Comparison of ENCODE assay signal across 10 mouse cellular contexts in genomic region chr9:20943396-20943795, GRCm38 (mm10). TPM values are rescaled to one million over a fixed set of nuclear protein-coding genes. Genes with fewer than 3 reads are reported as not detected.
DNase-seq lines count a peak whose midpoint lies in the region; ATAC-seq and TF ChIP-seq lines count a peak whose summit lies in the region.
"Had no signal": no experiment of that assay in that cellular context is flagged by ENCODE, and none has a peak within 500 bp of the region (broad histone marks: within the 10 kb centered on the region; RNA-seq: fewer than 3 reads in every experiment).

No protein-coding gene starts in this region.

- H3K27ac ChIP-seq in forebrain, embryonic 10.5 days = 0 out of 2 replicates have a peak overlapping the region, but pooled peaks have one; percentile 40
- H3K27ac ChIP-seq in forebrain, embryonic 15.5 days (replicated peaks) = no peak overlapping the region
- peak overlapping the region; percentile 49 for H3K27ac ChIP-seq in embryonic facial prominence, embryonic 10.5 days (replicated peaks)

- H3K9me3 ChIP-seq in forebrain, embryonic 10.5 days = no peaks in the 10 kb centered on the region
- H3K9me3 ChIP-seq in forebrain, embryonic 15.5 days = no peaks in the 10 kb centered on the region
- no peaks in the 10 kb centered on the region for H3K9me3 ChIP-seq in megakaryocyte, embryonic 14.5 days
- no peaks in the 10 kb centered on the region for H3K9me3 ChIP-seq in embryonic facial prominence, embryonic 10.5 days

- H3K9ac ChIP-seq in forebrain, embryonic 15.5 days (replicated peaks) = no peak overlapping the region

- peaks cover 27% of the 10 kb centered on the region for H3K4me1 ChIP-seq in forebrain, embryonic 10.5 days
- peaks cover 9% of the 10 kb centered on the region for H3K4me1 ChIP-seq in forebrain, embryonic 15.5 days
- peaks cover 58% of the 10 kb centered on the region for H3K4me1 ChIP-seq in megakaryocyte, embryonic 14.5 days
- H3K4me1 ChIP-seq in embryonic facial prominence, embryonic 10.5 days = peaks cover 30% of the 10 kb centered on the region

- no peak overlapping the region for H3K4me3 ChIP-seq in forebrain, embryonic 10.5 days
- H3K4me3 ChIP-seq in forebrain, embryonic 15.5 days = no peak overlapping the region
- H3K4me3 ChIP-seq in megakaryocyte, embryonic 14.5 days (replicated peaks) = peak overlapping the region; percentile 7
- peak overlapping the region; percentile 21; the same call in 1 of the 2 replicates for H3K4me3 ChIP-seq in embryonic facial prominence, embryonic 10.5 days
- H3K4me3 ChIP-seq in myocyte = no peak overlapping the region

- H3ac ChIP-seq in myocyte (ENCODE audit: control insufficient read depth, insufficient read length) = no peak overlapping the region

- no peak for DNase-seq in forebrain, embryonic 10.5 days (ENCODE audit: extremely low spot score, low spot score)
- DNase-seq in embryonic facial prominence, embryonic 10.5 days (ENCODE audit: low spot score) = no peak
- no peak for DNase-seq in right cerebral cortex, postnatal 14 days
- no peak for DNase-seq in thymus, postnatal 36 days

- no peak overlapping the region for H3K4me2 ChIP-seq in forebrain, embryonic 15.5 days (replicated peaks)
- peak overlapping the region; percentile 66 for H3K4me2 ChIP-seq in myocyte (ENCODE audit: low read depth)

- peaks cover 96% of the 10 kb centered on the region for H3K36me3 ChIP-seq in forebrain, embryonic 10.5 days (replicated peaks)
- H3K36me3 ChIP-seq in forebrain, embryonic 15.5 days = peaks cover 33% of the 10 kb centered on the region
- peaks cover 96% of the 10 kb centered on the region for H3K36me3 ChIP-seq in megakaryocyte, embryonic 14.5 days (replicated peaks; ENCODE audit: low read length)
- H3K36me3 ChIP-seq in embryonic facial prominence, embryonic 10.5 days (replicated peaks) = peaks cover 86% of the 10 kb centered on the region
- peaks cover 10% of the 10 kb centered on the region for H3K36me3 ChIP-seq in myocyte (ENCODE audit: control insufficient read depth, insufficient read depth)

- H3K79me2 ChIP-seq in myocyte (ENCODE audit: control insufficient read depth, insufficient read depth) = peaks cover 62% of the 10 kb centered on the region

- no peak for ATAC-seq in forebrain, embryonic 15.5 days (replicated peaks)
- no peak for ATAC-seq in megakaryocyte, adult 5-6 weeks (ENCODE audit: poor library complexity, severe bottlenecking)
- ATAC-seq: CD4-positive, CD25-positive, alpha-beta regulatory T cell, adult 4 months; forebrain, embryonic 16.5 days had no signal

- TF ChIP-seq POLR2A in myocyte (IDR thresholded peaks at IDR 0.05; ENCODE audit: insufficient read length, low read depth) = no peak

- 91% methylated on average over 7 of the region's 7 CpGs for WGBS in forebrain, embryonic 10.5 days
- WGBS in forebrain, embryonic 15.5 days = 93% methylated on average over 7 of the region's 7 CpGs
- 85% methylated on average over 7 of the region's 7 CpGs for WGBS in embryonic facial prominence, embryonic 10.5 days

- H3K27me3 ChIP-seq in forebrain, embryonic 10.5 days (ENCODE audit: poor library complexity, severe bottlenecking) = no peaks in the 10 kb centered on the region
- no peaks in the 10 kb centered on the region for H3K27me3 ChIP-seq in forebrain, embryonic 15.5 days
- H3K27me3 ChIP-seq in megakaryocyte, embryonic 14.5 days (replicated peaks) = no peaks in the 10 kb centered on the region
- no peaks in the 10 kb centered on the region for H3K27me3 ChIP-seq in embryonic facial prominence, embryonic 10.5 days (replicated peaks; ENCODE audit: low read depth, poor library complexity, severe bottlenecking)
- no peaks in the 10 kb centered on the region for H3K27me3 ChIP-seq in myocyte (ENCODE audit: control insufficient read depth, insufficient read depth, insufficient read length)

TF ChIP-seq in myocyte, 11 proteins besides CTCF, POLR2A, EP300 and RAD21:
- TF ChIP-seq TCF3 (IDR thresholded peaks at IDR 0.05; ENCODE audit: insufficient read length, low read depth) = no peak
- TF ChIP-seq CEBPB (IDR thresholded peaks at IDR 0.05; ENCODE audit: insufficient read depth, poor library complexity, severe bottlenecking) = no peak
- no peak for TF ChIP-seq MAX (IDR thresholded peaks at IDR 0.05; ENCODE audit: low read depth)
- no peak for TF ChIP-seq REST (IDR thresholded peaks at IDR 0.05; ENCODE audit: insufficient read depth, insufficient read length)
- peak; percentile 81 for TF ChIP-seq SRF (IDR thresholded peaks at IDR 0.05; ENCODE audit: control insufficient read depth, insufficient read length, low read depth)
- no peak for TF ChIP-seq POLR2AphosphoS2 (IDR thresholded peaks at IDR 0.05; ENCODE audit: insufficient read length, low read depth)
- TF ChIP-seq USF1 (IDR thresholded peaks at IDR 0.05; ENCODE audit: low read depth) = no peak
- no peak for TF ChIP-seq E2F4 (IDR thresholded peaks at IDR 0.05; ENCODE audit: insufficient read depth)
- TF ChIP-seq MYOG (IDR thresholded peaks at IDR 0.05; ENCODE audit: control insufficient read depth in 1 of 3, insufficient read depth in 1 of 3, insufficient read length in 2 of 3, low read depth in 2 of 3) = peak; percentile 22 to 73 (median 51)
- peak; percentile 13 to 87 (median 77) for TF ChIP-seq MYOD1 (IDR thresholded peaks at IDR 0.05; ENCODE audit: control insufficient read depth in 1 of 3, insufficient read length in 2 of 3, low read depth in 2 of 3)
- TF ChIP-seq TCF12 (IDR thresholded peaks at IDR 0.05; ENCODE audit: insufficient read depth, poor library complexity, severe bottlenecking) = no peak

RNA-seq across cellular contexts. Expression of gene Dnmt1, which starts 16.3 kb away (rescaled TPM):
- polyA plus RNA-seq in forebrain, embryonic 10.5 days (2016; fragmentation: Nextera tagmentation; extraction: Ambion mirVana) = 171 and 174 TPM in 2 replicates
- 80.0 and 84.6 TPM in 2 replicates for polyA plus RNA-seq in forebrain, embryonic 15.5 days (2015; fragmentation: Nextera tagmentation; extraction: Ambion mirVana)
- polyA plus RNA-seq in megakaryocyte, embryonic 14.5 days (2012; ENCODE audit: insufficient read depth, low replicate concordance) = 31.3 and 39.8 TPM in 2 replicates
- total RNA-seq in megakaryocyte, adult 5-6 weeks (2015) = 85.4 and 89.6 TPM in 2 replicates
- total RNA-seq in megakaryocyte, adult 5-6 weeks (2017) = 165 and 171 TPM in 2 replicates
- polyA plus RNA-seq in embryonic facial prominence, embryonic 10.5 days (2016; fragmentation: Nextera tagmentation; extraction: Ambion mirVana) = 168 and 176 TPM in 2 replicates
- 22.1 TPM for polyA plus RNA-seq in myocyte (2012; fragmentation: generic; extraction: Trizol)

RNA-seq across cellular contexts. Expression of gene S1pr2, which starts 33.2 kb away (rescaled TPM):
- 24.4 and 26.4 TPM in 2 replicates for polyA plus RNA-seq in forebrain, embryonic 10.5 days (2016; fragmentation: Nextera tagmentation; extraction: Ambion mirVana)
- polyA plus RNA-seq in forebrain, embryonic 15.5 days (2015; fragmentation: Nextera tagmentation; extraction: Ambion mirVana) = 6.9 and 7.5 TPM in 2 replicates
- 4.0 and 8.4 TPM in 2 replicates for polyA plus RNA-seq in megakaryocyte, embryonic 14.5 days (2012; ENCODE audit: insufficient read depth, low replicate concordance)
- total RNA-seq in megakaryocyte, adult 5-6 weeks (2015) = 7.5 and 8.9 TPM in 2 replicates
- 2.8 and 3.0 TPM in 2 replicates for total RNA-seq in megakaryocyte, adult 5-6 weeks (2017)
- polyA plus RNA-seq in embryonic facial prominence, embryonic 10.5 days (2016; fragmentation: Nextera tagmentation; extraction: Ambion mirVana) = 38.2 and 42.8 TPM in 2 replicates
- polyA plus RNA-seq in myocyte (2012; fragmentation: generic; extraction: Trizol) = 5.5 TPM

RNA-seq across cellular contexts. Expression of gene Eif3g, which starts 45.0 kb away (rescaled TPM):
- 425 and 433 TPM in 2 replicates for polyA plus RNA-seq in forebrain, embryonic 10.5 days (2016; fragmentation: Nextera tagmentation; extraction: Ambion mirVana)
- 267 and 288 TPM in 2 replicates for polyA plus RNA-seq in forebrain, embryonic 15.5 days (2015; fragmentation: Nextera tagmentation; extraction: Ambion mirVana)
- 300 and 342 TPM in 2 replicates for polyA plus RNA-seq in megakaryocyte, embryonic 14.5 days (2012; ENCODE audit: insufficient read depth, low replicate concordance)
- 88.4 and 102 TPM in 2 replicates for total RNA-seq in megakaryocyte, adult 5-6 weeks (2015)
- 79.0 and 80.6 TPM in 2 replicates for total RNA-seq in megakaryocyte, adult 5-6 weeks (2017)
- polyA plus RNA-seq in embryonic facial prominence, embryonic 10.5 days (2016; fragmentation: Nextera tagmentation; extraction: Ambion mirVana) = 411 and 431 TPM in 2 replicates
- polyA plus RNA-seq in myocyte (2012; fragmentation: generic; extraction: Trizol) = 202 TPM

RNA-seq across cellular contexts. Expression of gene Ppan, which starts 55.4 kb away (rescaled TPM):
- 107 and 108 TPM in 2 replicates for polyA plus RNA-seq in forebrain, embryonic 10.5 days (2016; fragmentation: Nextera tagmentation; extraction: Ambion mirVana)
- polyA plus RNA-seq in forebrain, embryonic 15.5 days (2015; fragmentation: Nextera tagmentation; extraction: Ambion mirVana) = 57.1 and 59.0 TPM in 2 replicates
- polyA plus RNA-seq in megakaryocyte, embryonic 14.5 days (2012; ENCODE audit: insufficient read depth, low replicate concordance) = 84.5 and 137 TPM in 2 replicates
- 5.7 and 7.8 TPM in 2 replicates for total RNA-seq in megakaryocyte, adult 5-6 weeks (2015)
- total RNA-seq in megakaryocyte, adult 5-6 weeks (2017) = 27.5 and 32.2 TPM in 2 replicates
- 99.2 and 100 TPM in 2 replicates for polyA plus RNA-seq in embryonic facial prominence, embryonic 10.5 days (2016; fragmentation: Nextera tagmentation; extraction: Ambion mirVana)
- 44.3 TPM for polyA plus RNA-seq in myocyte (2012; fragmentation: generic; extraction: Trizol)

RNA-seq across cellular contexts. Expression of gene Mrpl4, which starts 59.1 kb away (rescaled TPM):
- polyA plus RNA-seq in forebrain, embryonic 10.5 days (2016; fragmentation: Nextera tagmentation; extraction: Ambion mirVana) = 152 and 154 TPM in 2 replicates
- 112 and 115 TPM in 2 replicates for polyA plus RNA-seq in forebrain, embryonic 15.5 days (2015; fragmentation: Nextera tagmentation; extraction: Ambion mirVana)
- 62.4 and 63.4 TPM in 2 replicates for polyA plus RNA-seq in megakaryocyte, embryonic 14.5 days (2012; ENCODE audit: insufficient read depth, low replicate concordance)
- 47.3 and 63.6 TPM in 2 replicates for total RNA-seq in megakaryocyte, adult 5-6 weeks (2015)
- total RNA-seq in megakaryocyte, adult 5-6 weeks (2017) = 44.5 and 50.3 TPM in 2 replicates
- polyA plus RNA-seq in embryonic facial prominence, embryonic 10.5 days (2016; fragmentation: Nextera tagmentation; extraction: Ambion mirVana) = 154 and 161 TPM in 2 replicates
- polyA plus RNA-seq in myocyte (2012; fragmentation: generic; extraction: Trizol) = 110 TPM

Comparison
In these comparisons a context has a peak if more than half of its experiments do, and no peak if none do; other contexts are left out.
1. H3K4me3 ChIP-seq: peak in megakaryocyte, embryonic 14.5 days (single experiment) and embryonic facial prominence, embryonic 10.5 days (single experiment); none in forebrain, embryonic 10.5 days (single experiment), forebrain, embryonic 15.5 days (single experiment) and myocyte (single experiment).